Mouse (Mus musculus) myocyte (in vitro differentiated cells): ENCODE measurements at regions not wholly inside any gene's neighbourhood (a gene's known extent, or its start where the extent isn't known, plus 50 kb on each side); places are given as distances from the start of the nearest gene placed in this dataset.

ENCODE experiments used
- H3K27me3 ChIP-seq: one replicate; pipeline ENCODE4 v1.6.1; 2011; ENCODE audit not compliant: control insufficient read depth, insufficient read depth, insufficient read length
- H3K36me3 ChIP-seq: one replicate; pipeline ENCODE4 v1.6.1; 2011; ENCODE audit not compliant: control insufficient read depth, insufficient read depth
- H3K4me2 ChIP-seq: one replicate; pipeline ENCODE4 v1.6.1; 2011; ENCODE audit warnings: low read depth, control low read depth
- H3K4me3 ChIP-seq: one replicate; pipeline ENCODE4 v1.5.1; 2011; ENCODE audit warnings: mild to moderate bottlenecking, control low read depth, moderate library complexity
- H3K79me2 ChIP-seq: one replicate; pipeline ENCODE4 v1.6.1; 2011; ENCODE audit not compliant: control insufficient read depth, insufficient read depth
- H3ac ChIP-seq: one replicate; pipeline ENCODE4 v1.6.1; 2011; ENCODE audit not compliant: control insufficient read depth, insufficient read length
- CEBPB ChIP-seq: IDR thresholded peaks from 2 replicates; pipeline ENCODE4 v1.6.1; 2011; ENCODE audit warnings: mild to moderate bottlenecking, moderate library complexity; ENCODE audit not compliant: poor library complexity, insufficient read depth, severe bottlenecking
- E2F4 ChIP-seq: IDR thresholded peaks from one replicate; pipeline ENCODE4 v1.6.1; 2011; ENCODE audit warnings: mild to moderate bottlenecking, control low read depth, moderate library complexity; ENCODE audit not compliant: insufficient read depth
- MAX ChIP-seq: IDR thresholded peaks from one replicate; pipeline ENCODE4 v1.6.1; 2011; ENCODE audit warnings: low read depth, mild to moderate bottlenecking, control low read depth
- MYOD1 ChIP-seq, 3 experiments: IDR thresholded peaks; one replicate each; pipeline ENCODE4 v1.6.1; 2011; ENCODE audit warnings: control low read depth in 2 of 3, low read depth in 2 of 3, mild to moderate bottlenecking in 2 of 3, moderate library complexity in 1 of 3; ENCODE audit not compliant: insufficient read length in 2 of 3, control insufficient read depth in 1 of 3
- MYOG ChIP-seq, 3 experiments: IDR thresholded peaks; one replicate each; pipeline ENCODE4 v1.6.1; 2011; ENCODE audit warnings: control low read depth in 2 of 3, low read depth in 2 of 3, mild to moderate bottlenecking in 2 of 3; ENCODE audit not compliant: insufficient read length in 2 of 3, control insufficient read depth in 1 of 3, insufficient read depth in 1 of 3
- POLR2A ChIP-seq: IDR thresholded peaks from one replicate; pipeline ENCODE4 v1.6.1; 2011; ENCODE audit warnings: low read depth, mild to moderate bottlenecking, control low read depth, moderate library complexity; ENCODE audit not compliant: insufficient read length
- POLR2AphosphoS2 ChIP-seq: IDR thresholded peaks from one replicate; pipeline ENCODE4 v1.6.1; 2011; ENCODE audit warnings: low read depth, control low read depth; ENCODE audit not compliant: insufficient read length
- REST ChIP-seq: IDR thresholded peaks from one replicate; pipeline ENCODE4 v1.6.1; 2011; ENCODE audit warnings: mild to moderate bottlenecking, control low read depth, moderate library complexity; ENCODE audit not compliant: insufficient read depth, insufficient read length
- SRF ChIP-seq: IDR thresholded peaks from one replicate; pipeline ENCODE4 v1.6.1; 2011; ENCODE audit warnings: low read depth; ENCODE audit not compliant: control insufficient read depth, insufficient read length
- TCF12 ChIP-seq: IDR thresholded peaks from one replicate; pipeline ENCODE4 v1.6.1; 2011; ENCODE audit warnings: mild to moderate bottlenecking, control low read depth; ENCODE audit not compliant: poor library complexity, insufficient read depth, severe bottlenecking
- TCF3 ChIP-seq: IDR thresholded peaks from one replicate; pipeline ENCODE4 v1.6.1; 2011; ENCODE audit warnings: low read depth, control low read depth; ENCODE audit not compliant: insufficient read length
- USF1 ChIP-seq: IDR thresholded peaks from one replicate; pipeline ENCODE4 v1.6.1; 2011; ENCODE audit warnings: low read depth, mild to moderate bottlenecking, control low read depth, moderate library complexity

GRCm38 (mm10) chr4:34231270-34231669 is 181.3 kb upstream of the Spaca1 start:
- no peaks in the 10 kb centered on the region for H3K36me3 ChIP-seq
- no peak overlapping the region for H3K4me2 ChIP-seq
- H3K4me3 ChIP-seq = no peak overlapping the region
- no peaks in the 10 kb centered on the region for H3K79me2 ChIP-seq
- H3K27me3 ChIP-seq = no peaks in the 10 kb centered on the region
- TF ChIP-seq CEBPB = no peak
- peak in 1 of 3 experiments; percentile 13 for TF ChIP-seq MYOD1 (IDR thresholded peaks at IDR 0.05; ENCODE audit: control insufficient read depth in 1 of 3, insufficient read length in 2 of 3, low read depth in 2 of 3)
- no peak for TF ChIP-seq USF1
- no peak overlapping the region for H3ac ChIP-seq

DNA sequence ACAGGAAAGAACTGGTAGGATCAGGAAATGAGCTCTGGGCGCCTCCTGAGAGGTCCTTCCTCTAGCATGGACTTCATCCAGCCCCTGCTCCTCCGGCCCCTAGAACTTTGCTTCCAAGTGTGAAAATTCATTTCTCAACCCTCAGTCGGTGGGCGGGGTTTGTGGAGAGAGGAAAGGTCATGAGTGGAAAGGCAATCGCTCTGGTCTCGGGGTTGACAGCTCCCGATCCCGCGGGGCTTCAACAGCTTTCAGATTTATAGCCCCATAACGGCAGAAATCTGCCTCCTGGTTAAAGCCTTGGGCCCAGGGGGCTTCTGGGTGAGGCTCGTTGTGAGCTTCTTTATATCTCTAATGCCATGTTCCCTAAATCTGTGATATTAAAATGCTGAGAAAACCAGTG is 184.2 kb upstream of the Spaca1 start:
- no peak overlapping the region for H3K4me3 ChIP-seq
- no peaks in the 10 kb centered on the region for H3K27me3 ChIP-seq
- no peaks in the 10 kb centered on the region for H3K79me2 ChIP-seq
- H3K4me2 ChIP-seq = no peak overlapping the region
- H3ac ChIP-seq = no peak overlapping the region
- no peaks in the 10 kb centered on the region for H3K36me3 ChIP-seq
- TF ChIP-seq MYOD1 (IDR thresholded peaks at IDR 0.05; ENCODE audit: control insufficient read depth in 1 of 3, insufficient read length in 2 of 3, low read depth in 2 of 3) = no peak
- no peak for TF ChIP-seq E2F4
- no peak for TF ChIP-seq POLR2AphosphoS2
- TF ChIP-seq SRF = no peak
- no peak for TF ChIP-seq USF1
- TF ChIP-seq REST = no peak
- TF ChIP-seq TCF3 = no peak
- TF ChIP-seq MYOG (IDR thresholded peaks at IDR 0.05; ENCODE audit: control insufficient read depth in 1 of 3, insufficient read depth in 1 of 3, insufficient read length in 2 of 3, low read depth in 2 of 3) = no peak
- TF ChIP-seq TCF12 = no peak
- TF ChIP-seq CEBPB = no peak
- TF ChIP-seq MAX = no peak
- no peak for TF ChIP-seq POLR2A

GRCm38 (mm10) chr4:34234645-34235044 is 184.7 kb upstream of the Spaca1 start:
- no peaks in the 10 kb centered on the region for H3K79me2 ChIP-seq
- TF ChIP-seq POLR2A = no peak
- TF ChIP-seq MYOD1 (IDR thresholded peaks at IDR 0.05; ENCODE audit: control insufficient read depth in 1 of 3, insufficient read length in 2 of 3, low read depth in 2 of 3) = no peak
- no peak for TF ChIP-seq TCF12
- no peak for TF ChIP-seq USF1
- no peak overlapping the region for H3K4me2 ChIP-seq
- H3ac ChIP-seq = no peak overlapping the region
- H3K4me3 ChIP-seq = no peak overlapping the region
- H3K27me3 ChIP-seq = no peaks in the 10 kb centered on the region
- H3K36me3 ChIP-seq = no peaks in the 10 kb centered on the region

DNA sequence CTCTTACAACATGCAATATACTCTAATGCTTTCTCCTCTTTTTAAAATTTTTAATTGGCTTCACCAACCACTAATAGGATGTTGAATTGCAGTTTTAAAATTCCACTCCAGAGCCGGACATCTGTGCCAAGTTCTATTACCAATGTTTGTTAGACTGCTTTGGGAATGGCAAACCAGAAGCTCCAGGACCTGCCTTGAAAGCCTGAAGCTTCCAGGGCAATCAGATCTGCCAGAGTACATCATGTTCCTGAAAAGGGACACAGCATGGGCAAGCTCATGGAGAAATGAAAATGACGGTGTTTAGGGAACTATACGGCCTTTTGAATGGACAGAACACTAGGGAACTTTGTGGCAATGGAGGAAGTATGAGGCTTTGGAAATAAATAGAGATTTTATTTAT is 187.8 kb upstream of the Spaca1 start:
- no peaks in the 10 kb centered on the region for H3K36me3 ChIP-seq
- H3K79me2 ChIP-seq = no peaks in the 10 kb centered on the region
- H3K4me2 ChIP-seq = no peak overlapping the region
- no peaks in the 10 kb centered on the region for H3K27me3 ChIP-seq
- no peak overlapping the region for H3ac ChIP-seq
- no peak overlapping the region for H3K4me3 ChIP-seq
- no peak for TF ChIP-seq REST
- TF ChIP-seq USF1 = no peak

DNA sequence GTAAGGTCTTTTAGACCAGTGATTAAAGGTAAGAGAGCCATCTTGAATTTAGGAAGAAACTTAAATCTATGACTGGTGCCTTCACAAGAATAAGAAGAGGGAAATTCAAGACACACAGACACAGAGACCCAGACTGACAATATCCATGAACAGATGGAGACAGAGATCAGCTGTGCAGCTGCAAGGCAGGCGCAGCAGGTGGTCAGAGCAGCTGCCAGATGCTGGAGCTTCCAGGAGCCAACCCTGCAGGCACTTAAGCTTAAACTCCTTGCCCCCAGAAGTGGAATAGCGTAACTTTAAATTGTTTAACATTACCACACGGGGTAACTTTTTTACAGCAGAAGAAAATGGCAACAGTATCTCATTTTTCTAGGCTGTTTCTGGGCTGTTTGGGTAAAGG is 189.6 kb upstream of the Spaca1 start:
- Histone ChIP-seq H3K27me3 (no peaks in the 10 kb centered on the region), H3K4me2 (no peak overlapping the region), H3K4me3 (no peak overlapping the region), H3K79me2 (no peaks in the 10 kb centered on the region), H3ac (no peak overlapping the region), H3K36me3 (no peaks in the 10 kb centered on the region)
- TF ChIP-seq MYOD1 (IDR thresholded peaks at IDR 0.05; ENCODE audit: control insufficient read depth in 1 of 3, insufficient read length in 2 of 3, low read depth in 2 of 3) = peak in 2 of 3 experiments; percentile 98
- TF ChIP-seq POLR2AphosphoS2 = no peak
- peak; percentile 98 for TF ChIP-seq TCF12
- peak; percentile 34 for TF ChIP-seq SRF
- TF ChIP-seq TCF3 = peak; percentile 98
- no peak for TF ChIP-seq REST
- TF ChIP-seq USF1 = no peak
- no peak for TF ChIP-seq POLR2A
- TF ChIP-seq CEBPB = no peak
- no peak for TF ChIP-seq MAX
- TF ChIP-seq E2F4 = no peak
- TF ChIP-seq MYOG (IDR thresholded peaks at IDR 0.05; ENCODE audit: control insufficient read depth in 1 of 3, insufficient read depth in 1 of 3, insufficient read length in 2 of 3, low read depth in 2 of 3) = peak; percentile 69 to 99 (median 98)
